Mouse (Mus musculus): ENCODE measurements around the gene Tas2r105.

Gene Tas2r105

GRCm38 (mm10) chr6:131687395-131687794 is at the start of gene Tas2r105:
Tas2r105 (minus strand) TSS chr6:131687495.
- DNase-seq (ENCODE audit: low read depth, low spot score) = no peak

DNA sequence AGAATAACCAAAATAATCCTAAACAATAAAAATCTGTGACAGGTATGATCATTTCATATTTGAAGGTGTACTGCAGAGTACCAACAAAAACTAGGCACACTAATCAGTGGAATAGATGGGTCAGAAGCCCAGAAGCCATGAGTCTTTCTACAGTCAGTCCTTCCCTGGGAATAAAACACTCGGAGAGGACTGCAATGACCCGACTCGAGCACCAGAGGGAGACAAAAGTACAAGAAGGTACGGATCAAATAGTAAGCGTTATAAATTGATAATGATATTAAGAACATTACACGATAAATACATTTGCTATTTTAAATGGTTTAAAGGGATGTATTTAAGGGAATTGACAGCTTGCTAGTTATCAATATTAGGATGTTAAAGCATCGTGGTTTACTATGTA is 25.5 kb upstream of the Tas2r105 start:
- DNase-seq (ENCODE audit: low read depth, low spot score) = peak; percentile 3

GRCm38 (mm10) chr6:131689963-131690362 is 2.7 kb upstream of the Tas2r105 start, which contains the start of gene Tas2r114:
Tas2r114 (minus strand) TSS chr6:131690063.
- no peak for DNase-seq (ENCODE audit: low read depth, low spot score)

DNA sequence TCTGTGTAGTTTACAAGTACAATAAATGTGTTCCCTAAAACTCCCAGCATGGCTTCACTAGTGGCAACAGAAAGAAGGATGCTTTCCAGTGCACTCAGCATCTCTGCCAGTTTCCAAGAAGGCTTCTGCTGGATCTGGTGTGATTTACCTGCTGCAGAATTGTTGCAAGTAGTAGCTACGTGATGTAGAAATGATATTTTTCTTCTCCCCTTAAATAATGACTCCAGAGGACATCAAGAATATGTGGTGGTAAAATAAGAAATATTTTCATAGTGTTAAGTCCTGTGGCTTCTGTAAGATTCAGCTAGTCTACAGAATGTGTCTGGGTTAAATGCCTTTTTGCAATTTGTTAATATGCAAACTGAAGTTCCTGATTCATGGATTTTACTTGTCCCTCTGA is 1.7 kb downstream of the Tas2r105 start, which contains the start of gene Tas2r104:
Gene Tas2r104 (minus strand): TSS at position 101 of the 400 bp plus-strand sequence.
- no peak for DNase-seq (ENCODE audit: low read depth, low spot score)

DNA sequence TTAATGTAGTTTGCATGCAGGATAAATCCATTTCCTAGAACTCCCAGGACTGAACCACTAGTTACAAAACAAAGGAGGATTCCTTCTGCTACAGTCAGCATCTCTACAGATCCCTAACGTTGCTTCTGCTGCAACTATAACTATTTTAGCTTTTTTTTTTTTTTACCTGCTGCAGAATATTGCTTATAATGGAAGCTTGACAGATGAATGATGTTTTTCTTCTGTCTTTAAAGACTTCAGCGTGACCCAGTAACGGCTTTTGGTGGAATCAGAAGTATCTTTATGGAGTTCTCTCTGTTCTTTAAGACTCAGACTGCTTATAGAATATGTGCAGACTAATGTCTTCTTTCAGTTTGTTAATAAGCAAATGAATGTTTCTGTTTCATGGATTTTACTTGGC is 8.5 kb downstream of the Tas2r105 start, which contains the start of gene Tas2r106:
Gene Tas2r106 (minus strand): TSS at position 101 of the 400 bp plus-strand sequence.
- DNase-seq (ENCODE audit: low read depth, low spot score) = no peak

DNA sequence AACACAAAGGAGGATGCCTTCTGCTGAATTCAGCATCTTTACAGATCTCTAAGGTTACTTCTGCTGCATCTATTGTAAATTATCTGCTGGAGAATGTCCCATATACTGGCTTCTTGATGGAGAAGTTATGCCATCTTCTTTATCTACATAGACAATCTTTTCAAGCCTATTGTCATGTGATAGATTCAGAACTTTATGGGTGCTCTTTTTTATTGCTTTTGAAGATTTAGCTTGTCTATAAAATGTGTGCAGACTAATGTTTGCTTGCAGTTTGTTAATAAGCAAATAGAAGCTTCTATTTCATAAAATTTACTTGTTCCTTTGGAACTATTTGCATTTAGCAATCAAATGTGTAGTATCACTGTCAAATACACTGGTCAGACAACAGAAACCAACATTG is 27.2 kb downstream of the Tas2r105 start, which contains the start of gene Tas2r107:
Gene Tas2r107 (minus strand): TSS at position 101 of the 400 bp plus-strand sequence.
- DNase-seq (ENCODE audit: low read depth, low spot score) = no peak

Data from retina, adult 2 months (tissue).